Mouse (Mus musculus): ENCODE results near the gene Mroh3. TPM values are rescaled to one million over a fixed set of nuclear protein-coding genes. Genes with fewer than 3 reads are reported as not detected.

Gene Mroh3
- polyA plus RNA-seq, 1 experiment: 0.11 TPM

- Histone ChIP-seq H3K4me3 (ENCODE audit: control insufficient read depth, insufficient read depth, low read length) (no peak overlapping the region), H3K36me3 (ENCODE audit: control insufficient read depth, insufficient read depth, low read length) (no peaks in the 10 kb centered on the region), H3K27me3 (ENCODE audit: control insufficient read depth, insufficient read depth, low read length) (no peaks in the 10 kb centered on the region), H3K4me1 (replicated peaks; ENCODE audit: control insufficient read depth, insufficient read depth, low read length) (peaks cover 14% of the 10 kb centered on the region), H3K27ac (ENCODE audit: control insufficient read depth, insufficient read depth, low read length) (no peak overlapping the region)
- no peak for DNase-seq
- TF ChIP-seq CTCF (IDR thresholded peaks at IDR 0.05; ENCODE audit: borderline replicate concordance, control insufficient read depth, extremely low read depth, insufficient read depth, low read length, poor library complexity) (no peak), POLR2A (IDR thresholded peaks at IDR 0.05; ENCODE audit: control insufficient read depth, extremely low read depth, insufficient read depth, low read length, poor library complexity) (no peak)
- 98% methylated on average over 8 of the region's 8 CpGs for WGBS
Measured at GRCm38 (mm10) chr1:136225846-136226245, 13.2 kb upstream of the Mroh3 start.

DNA sequence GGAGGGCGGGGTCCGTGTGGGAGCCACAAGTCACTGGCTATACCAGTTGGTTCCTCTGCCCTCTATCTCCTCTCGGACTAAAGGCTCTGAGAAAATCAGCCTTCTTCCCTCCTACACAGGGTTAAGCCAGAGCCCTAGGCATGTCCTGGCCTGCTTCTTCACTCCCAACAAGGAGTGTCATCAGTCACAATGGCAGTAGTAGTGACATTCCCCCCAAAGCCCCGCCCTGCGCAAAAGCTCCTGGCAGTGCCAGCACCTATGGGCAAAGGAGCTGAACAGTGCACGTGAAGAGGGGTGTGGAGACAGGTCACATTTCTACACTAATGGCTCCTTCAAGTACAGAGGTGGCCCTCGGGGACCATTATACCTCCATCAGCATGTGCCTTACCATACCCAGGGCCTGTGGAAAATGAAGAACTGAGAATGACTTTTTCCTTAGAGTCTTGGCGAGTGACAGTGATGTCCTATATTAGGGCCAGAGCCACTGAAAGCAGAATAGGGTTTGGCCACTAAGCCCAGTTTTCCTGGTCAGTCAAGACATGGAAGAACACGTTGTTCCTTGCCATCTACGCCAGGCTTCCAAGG, 11.2 kb upstream of the Mroh3 start:
- WGBS: 95% methylated on average over 10 of the region's 10 CpGs
- H3K4me3 ChIP-seq (ENCODE audit: control insufficient read depth, insufficient read depth, low read length): no peak overlapping the region
- peaks cover 11% of the 10 kb centered on the region for H3K4me1 ChIP-seq (replicated peaks; ENCODE audit: control insufficient read depth, insufficient read depth, low read length)
- H3K36me3 ChIP-seq (ENCODE audit: control insufficient read depth, insufficient read depth, low read length): no peaks in the 10 kb centered on the region
- H3K27ac ChIP-seq (ENCODE audit: control insufficient read depth, insufficient read depth, low read length): no peak overlapping the region
- no peaks in the 10 kb centered on the region for H3K27me3 ChIP-seq (ENCODE audit: control insufficient read depth, insufficient read depth, low read length)
- DNase-seq: no peak
- no peak for TF ChIP-seq CTCF (IDR thresholded peaks at IDR 0.05; ENCODE audit: borderline replicate concordance, control insufficient read depth, extremely low read depth, insufficient read depth, low read length, poor library complexity)
- TF ChIP-seq POLR2A (IDR thresholded peaks at IDR 0.05; ENCODE audit: control insufficient read depth, extremely low read depth, insufficient read depth, low read length, poor library complexity): no peak

DNA sequence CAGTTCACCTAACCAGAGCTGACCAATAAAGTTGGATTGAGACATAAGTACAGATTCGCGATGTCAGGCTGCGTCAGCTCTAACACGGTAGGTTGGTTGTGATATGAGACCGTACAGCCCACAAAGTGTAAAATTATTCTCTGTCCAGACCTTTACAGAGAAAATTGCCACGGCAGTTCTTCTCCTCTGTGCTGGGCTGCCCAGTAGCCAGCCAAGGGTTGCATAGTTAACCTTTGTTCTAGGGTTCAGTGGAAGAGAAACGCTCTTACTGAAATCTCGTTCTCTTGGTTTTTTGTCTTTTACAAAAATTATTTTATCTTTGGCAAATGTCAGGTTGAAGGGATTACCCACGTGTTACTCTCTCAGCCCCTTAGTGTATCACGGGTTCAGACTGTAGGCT, 9.8 kb upstream of the Mroh3 start:
- no peak overlapping the region for H3K4me3 ChIP-seq (ENCODE audit: control insufficient read depth, insufficient read depth, low read length)
- DNase-seq: no peak
- TF ChIP-seq CTCF (IDR thresholded peaks at IDR 0.05; ENCODE audit: borderline replicate concordance, control insufficient read depth, extremely low read depth, insufficient read depth, low read length, poor library complexity) (no peak), POLR2A (IDR thresholded peaks at IDR 0.05; ENCODE audit: control insufficient read depth, extremely low read depth, insufficient read depth, low read length, poor library complexity) (no peak)
- H3K27me3 ChIP-seq (ENCODE audit: control insufficient read depth, insufficient read depth, low read length): no peaks in the 10 kb centered on the region
- H3K27ac ChIP-seq (ENCODE audit: control insufficient read depth, insufficient read depth, low read length): no peak overlapping the region
- 95% methylated on average over 10 of the region's 10 CpGs for WGBS
- H3K36me3 ChIP-seq (ENCODE audit: control insufficient read depth, insufficient read depth, low read length): no peaks in the 10 kb centered on the region
- no peaks in the 10 kb centered on the region for H3K4me1 ChIP-seq (replicated peaks; ENCODE audit: control insufficient read depth, insufficient read depth, low read length)

- Histone ChIP-seq H3K36me3 (ENCODE audit: control insufficient read depth, insufficient read depth, low read length) (no peaks in the 10 kb centered on the region), H3K4me3 (ENCODE audit: control insufficient read depth, insufficient read depth, low read length) (no peak overlapping the region), H3K27me3 (ENCODE audit: control insufficient read depth, insufficient read depth, low read length) (no peaks in the 10 kb centered on the region), H3K4me1 (replicated peaks; ENCODE audit: control insufficient read depth, insufficient read depth, low read length) (no peaks in the 10 kb centered on the region), H3K27ac (ENCODE audit: control insufficient read depth, insufficient read depth, low read length) (no peak overlapping the region)
- TF ChIP-seq CTCF (IDR thresholded peaks at IDR 0.05; ENCODE audit: borderline replicate concordance, control insufficient read depth, extremely low read depth, insufficient read depth, low read length, poor library complexity): no peak
- no peak for TF ChIP-seq POLR2A (IDR thresholded peaks at IDR 0.05; ENCODE audit: control insufficient read depth, extremely low read depth, insufficient read depth, low read length, poor library complexity)
- no peak for DNase-seq
- WGBS: 88% methylated on average over 10 of the region's 10 CpGs
Measured at GRCm38 (mm10) chr1:136220037-136220871, 7.6 kb upstream of the Mroh3 start.

DNA sequence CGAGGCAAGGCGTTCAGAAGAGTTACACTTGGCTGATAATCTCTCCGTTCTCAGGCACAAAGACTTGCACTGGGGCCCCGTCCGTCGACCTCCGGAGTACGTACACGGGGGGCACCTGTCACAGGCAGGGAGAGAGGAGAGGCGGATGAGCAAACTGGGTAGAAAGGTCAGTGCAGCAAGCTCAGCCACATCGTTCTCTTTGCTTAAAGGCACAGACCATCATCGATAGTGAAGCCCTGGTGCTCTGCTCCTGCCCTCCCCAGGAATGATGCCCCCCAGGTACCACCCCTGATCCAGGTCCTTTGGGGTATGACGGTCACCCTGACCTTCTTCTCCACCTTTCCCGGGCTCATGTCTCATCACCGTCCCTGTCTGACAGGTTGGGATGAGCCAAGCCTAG, 1.7 kb upstream of the Mroh3 start:
- Histone ChIP-seq H3K36me3 (ENCODE audit: control insufficient read depth, insufficient read depth, low read length) (no peaks in the 10 kb centered on the region), H3K27ac (ENCODE audit: control insufficient read depth, insufficient read depth, low read length) (no peak overlapping the region), H3K27me3 (ENCODE audit: control insufficient read depth, insufficient read depth, low read length) (no peaks in the 10 kb centered on the region), H3K4me1 (replicated peaks; ENCODE audit: control insufficient read depth, insufficient read depth, low read length) (no peaks in the 10 kb centered on the region), H3K4me3 (ENCODE audit: control insufficient read depth, insufficient read depth, low read length) (no peak overlapping the region)
- WGBS: 95% methylated on average over 15 of the region's 15 CpGs
- no peak for DNase-seq
- TF ChIP-seq CTCF (IDR thresholded peaks at IDR 0.05; ENCODE audit: borderline replicate concordance, control insufficient read depth, extremely low read depth, insufficient read depth, low read length, poor library complexity) (no peak), POLR2A (IDR thresholded peaks at IDR 0.05; ENCODE audit: control insufficient read depth, extremely low read depth, insufficient read depth, low read length, poor library complexity) (no peak)

- 97% methylated on average over 5 of the region's 5 CpGs for WGBS
- no peaks in the 10 kb centered on the region for H3K27me3 ChIP-seq (ENCODE audit: control insufficient read depth, insufficient read depth, low read length)
- no peak overlapping the region for H3K27ac ChIP-seq (ENCODE audit: control insufficient read depth, insufficient read depth, low read length)
- no peak for DNase-seq
- H3K4me3 ChIP-seq (ENCODE audit: control insufficient read depth, insufficient read depth, low read length): no peak overlapping the region
- no peaks in the 10 kb centered on the region for H3K36me3 ChIP-seq (ENCODE audit: control insufficient read depth, insufficient read depth, low read length)
- H3K4me1 ChIP-seq (replicated peaks; ENCODE audit: control insufficient read depth, insufficient read depth, low read length): no peaks in the 10 kb centered on the region
- TF ChIP-seq CTCF (IDR thresholded peaks at IDR 0.05; ENCODE audit: borderline replicate concordance, control insufficient read depth, extremely low read depth, insufficient read depth, low read length, poor library complexity): no peak
- TF ChIP-seq POLR2A (IDR thresholded peaks at IDR 0.05; ENCODE audit: control insufficient read depth, extremely low read depth, insufficient read depth, low read length, poor library complexity): no peak
Measured at GRCm38 (mm10) chr1:136190033-136190432, 22.6 kb downstream of the Mroh3 start.

All from thymus, adult 2 months (tissue).